Mouse (Mus musculus) midbrain, postnatal 0 days (tissue): ENCODE results near the gene Capn8. TPM values are rescaled to one million over a fixed set of nuclear protein-coding genes. Genes with fewer than 3 reads are reported as not detected.

Experiments used
- ATAC-seq: fragments of 200-750 bp; cut with Nextera tagmentation; 2 replicates; pipeline ENCODE4 v1.8.0; 2017; ENCODE audit warnings: moderate number of reproducible peaks, mild to moderate bottlenecking, moderate TSS enrichment, moderate library complexity; ENCODE audit not compliant: low FRiP score
- DNase-seq: peaks from one replicate; pipeline ENCODE4 v3.0.0-alpha.2; 2015; ENCODE audit warnings: low spot score
- H3K27ac ChIP-seq: fragments of 300-500 bp; sonication (generic); 2 replicates; pipeline ENCODE4 v1.5.1; 2014; ENCODE audit warnings: low read depth, mild to moderate bottlenecking, low read length, mixed read lengths
- H3K27me3 ChIP-seq: fragments of 300-500 bp; sonication (generic); 2 replicates; pipeline ENCODE4 v1.6.1; 2014; ENCODE audit warnings: low read length, control low read depth, mixed read lengths; ENCODE audit not compliant: insufficient read depth
- H3K36me3 ChIP-seq: fragments of 300-500 bp; sonication (generic); 2 replicates; pipeline ENCODE4 v1.6.1; 2014; ENCODE audit warnings: low read length, control low read depth, mixed read lengths; ENCODE audit not compliant: insufficient read depth
- H3K4me1 ChIP-seq: fragments of 300-500 bp; sonication (generic); 2 replicates; pipeline ENCODE4 v1.6.1; 2014; ENCODE audit warnings: mild to moderate bottlenecking, control low read depth, antibody characterized with exemption, low read length, mixed read lengths; ENCODE audit not compliant: insufficient read depth
- H3K4me2 ChIP-seq: fragments of 300-500 bp; sonication (generic); 2 replicates; pipeline ENCODE4 v1.6.1; 2014; ENCODE audit warnings: low read depth, mild to moderate bottlenecking, low read length, mixed read lengths; ENCODE audit not compliant: poor library complexity, severe bottlenecking
- H3K4me3 ChIP-seq: fragments of 300-500 bp; sonication (generic); 2 replicates; pipeline ENCODE4 v1.5.1; 2014; ENCODE audit warnings: low read depth, mild to moderate bottlenecking, low read length, moderate library complexity
- H3K9ac ChIP-seq: fragments of 300-500 bp; sonication (generic); replicated peaks from 2 replicates; pipeline ENCODE4 v1.6.1; 2014; ENCODE audit warnings: mild to moderate bottlenecking, low read length, moderate library complexity, mixed read lengths; ENCODE audit not compliant: poor library complexity, severe bottlenecking
- H3K9me3 ChIP-seq: fragments of 300-500 bp; sonication (generic); 2 replicates; pipeline ENCODE4 v1.6.1; 2016; ENCODE audit warnings: low read length, control low read depth
- CTCF ChIP-seq: IDR thresholded peaks from 2 replicates; pipeline ENCODE4 v1.5.1; 2016; ENCODE audit warnings: antibody characterized with exemption, mild to moderate bottlenecking
- WGBS: fragments of 180-500 bp; shearing (Covaris S2); extraction: QIAGEN DNeasy Blood & Tissue Kit; methylation state at CpG from one replicate; pipeline ENCODE4 v1.1.7; 2014; 5-methylcytosine and 5-hydroxymethylcytosine counted together
- polyA plus RNA-seq: library from polyadenylated mRNA; unstranded; fragments of >200 nt; fragmentation: Nextera tagmentation; extraction: Ambion mirVana; gene quantifications from 2 replicates; pipeline ENCODE4 v1.2.1, GENCODE M21; 2015
- total RNA-seq: library from RNA; depleted of rRNA; stranded (reverse); fragments of >200 nt; gene quantifications from 2 replicates; pipeline ENCODE4 v1.2.3, GENCODE M21; 2014

Capn8 gene
- total and polyA plus RNA-seq, 2 experiments from 2014 or later, result 0.31 TPM; not detected in 1

- WGBS, result 44% methylated on average over 16 of the region's 16 CpGs
- H3K4me2 ChIP-seq, result no peak overlapping the region
- H3K4me3 ChIP-seq, result no peak overlapping the region
- H3K9me3 ChIP-seq, result no peaks in the 10 kb centered on the region
- no peaks in the 10 kb centered on the region for H3K36me3 ChIP-seq
- H3K4me1 ChIP-seq, result no peaks in the 10 kb centered on the region
- TF ChIP-seq CTCF, result no peak
- H3K9ac ChIP-seq, result no peak overlapping the region
- DNase-seq (peak; percentile 79), ATAC-seq (peak; percentile 63)
- no peaks in the 10 kb centered on the region for H3K27me3 ChIP-seq
- H3K27ac ChIP-seq, result no peak overlapping the region
Observed at GRCm38 (mm10) chr1:182618200-182618947, 53.6 kb downstream of the Capn8 start.

- H3K27me3 ChIP-seq, result no peaks in the 10 kb centered on the region
- H3K4me1 ChIP-seq, result no peaks in the 10 kb centered on the region
- no peaks in the 10 kb centered on the region for H3K9me3 ChIP-seq
- no peak for ATAC-seq
- 48% methylated on average over 4 of the region's 4 CpGs for whole genome bisulfite sequencing
- H3K9ac ChIP-seq, result no peak overlapping the region
- no peaks in the 10 kb centered on the region for H3K36me3 ChIP-seq
- DNase-seq, result no peak
- TF ChIP-seq CTCF, result no peak
- no peak overlapping the region for H3K27ac ChIP-seq
- no peak overlapping the region for H3K4me3 ChIP-seq
- no peak overlapping the region for H3K4me2 ChIP-seq
Observed at GRCm38 (mm10) chr1:182620470-182620869, 55.7 kb downstream of the Capn8 start.

- DNase-seq (no peak), ATAC-seq (no peak)
- H3K4me3 ChIP-seq, result no peak overlapping the region
- 86% methylated on average over 8 of the region's 8 CpGs for WGBS
- H3K4me2 ChIP-seq, result no peak overlapping the region
- no peaks in the 10 kb centered on the region for H3K27me3 ChIP-seq
- no peak for TF ChIP-seq CTCF
- H3K9ac ChIP-seq, result no peak overlapping the region
- H3K9me3 ChIP-seq, result no peaks in the 10 kb centered on the region
- H3K4me1 ChIP-seq, result no peaks in the 10 kb centered on the region
- H3K36me3 ChIP-seq, result no peaks in the 10 kb centered on the region
- H3K27ac ChIP-seq, result no peak overlapping the region
Observed at GRCm38 (mm10) chr1:182621256-182621655, 56.4 kb downstream of the Capn8 start.

- DNase-seq (no peak), ATAC-seq (no peak)
- Histone ChIP-seq H3K4me2 (no peak overlapping the region), H3K4me1 (no peaks in the 10 kb centered on the region), H3K9me3 (no peaks in the 10 kb centered on the region), H3K27me3 (no peaks in the 10 kb centered on the region), H3K36me3 (no peaks in the 10 kb centered on the region), H3K4me3 (no peak overlapping the region), H3K9ac (no peak overlapping the region), H3K27ac (no peak overlapping the region)
- TF ChIP-seq CTCF, result no peak
- WGBS, result 70% methylated on average over 1 of the region's 1 CpGs
Observed at GRCm38 (mm10) chr1:182626197-182626596, 61.4 kb downstream of the Capn8 start.

- no peaks in the 10 kb centered on the region for H3K36me3 ChIP-seq
- no peak overlapping the region for H3K9ac ChIP-seq
- no peak for DNase-seq
- no peak overlapping the region for H3K4me2 ChIP-seq
- no peaks in the 10 kb centered on the region for H3K4me1 ChIP-seq
- TF ChIP-seq CTCF, result no peak
- no peak overlapping the region for H3K4me3 ChIP-seq
- H3K9me3 ChIP-seq, result no peaks in the 10 kb centered on the region
- H3K27ac ChIP-seq, result no peak overlapping the region
- ATAC-seq, result no peak
- H3K27me3 ChIP-seq, result no peaks in the 10 kb centered on the region
- WGBS, result 92% methylated on average over 4 of the region's 4 CpGs
Observed at GRCm38 (mm10) chr1:182629228-182629627, 64.4 kb downstream of the Capn8 start.

- no peaks in the 10 kb centered on the region for H3K36me3 ChIP-seq
- DNase-seq, result no peak
- no peaks in the 10 kb centered on the region for H3K9me3 ChIP-seq
- H3K4me1 ChIP-seq, result no peaks in the 10 kb centered on the region
- no peak overlapping the region for H3K4me2 ChIP-seq
- TF ChIP-seq CTCF, result no peak
- H3K4me3 ChIP-seq, result no peak overlapping the region
- 82% methylated on average over 12 of the region's 12 CpGs for WGBS
- no peak overlapping the region for H3K9ac ChIP-seq
- ATAC-seq, result no peak
- H3K27ac ChIP-seq, result no peak overlapping the region
- no peaks in the 10 kb centered on the region for H3K27me3 ChIP-seq
Observed at GRCm38 (mm10) chr1:182633712-182634294, 69.0 kb downstream of the Capn8 start.
